In genomic region chr1:35772567-35772966, GRCm38 (mm10) we compare ENCODE assay signal across 13 mouse cellular contexts.
"Had no signal": no experiment of that assay in that cellular context is flagged by ENCODE, and none has a peak within 500 bp of the region (broad histone marks: within the 10 kb centered on the region; RNA-seq: fewer than 3 reads in every experiment).

No protein-coding gene starts in this region.

- ATAC-seq: intestine, embryonic 15.5 days; liver, embryonic 12.5 days had no signal

- H3K27ac ChIP-seq: intestine, embryonic 15.5 days; limb, embryonic 10.5 days; liver, embryonic 12.5 days; midbrain, embryonic 10.5 days had no signal

- H3K4me1 ChIP-seq: intestine, embryonic 15.5 days; limb, embryonic 10.5 days; liver, embryonic 12.5 days; midbrain, embryonic 10.5 days had no signal

- H3K36me3 ChIP-seq: intestine, embryonic 15.5 days; limb, embryonic 10.5 days; liver, embryonic 12.5 days; midbrain, embryonic 10.5 days had no signal

- DNase-seq: kidney, adult 18-20 months; kidney, postnatal 10 days; kidney, postnatal 4 days; lung, embryonic 14.5 days; lung, postnatal 10 days; lung, postnatal 4 days; midbrain, embryonic 14.5 days; thymus, postnatal 4 days had no signal

- H3K4me3 ChIP-seq: intestine, embryonic 15.5 days; limb, embryonic 10.5 days; liver, embryonic 12.5 days; midbrain, embryonic 10.5 days; myocyte had no signal

- H3K9me3 ChIP-seq: intestine, embryonic 15.5 days; limb, embryonic 10.5 days; liver, embryonic 12.5 days; midbrain, embryonic 10.5 days had no signal

- H3K27me3 ChIP-seq: intestine, embryonic 15.5 days; liver, embryonic 12.5 days had no signal

- H3K9ac ChIP-seq: intestine, embryonic 15.5 days; liver, embryonic 12.5 days; lung, embryonic 14.5 days had no signal

- H3K4me2 ChIP-seq: intestine, embryonic 15.5 days; liver, embryonic 12.5 days; lung, embryonic 14.5 days had no signal
